In the genomic region with DNA sequence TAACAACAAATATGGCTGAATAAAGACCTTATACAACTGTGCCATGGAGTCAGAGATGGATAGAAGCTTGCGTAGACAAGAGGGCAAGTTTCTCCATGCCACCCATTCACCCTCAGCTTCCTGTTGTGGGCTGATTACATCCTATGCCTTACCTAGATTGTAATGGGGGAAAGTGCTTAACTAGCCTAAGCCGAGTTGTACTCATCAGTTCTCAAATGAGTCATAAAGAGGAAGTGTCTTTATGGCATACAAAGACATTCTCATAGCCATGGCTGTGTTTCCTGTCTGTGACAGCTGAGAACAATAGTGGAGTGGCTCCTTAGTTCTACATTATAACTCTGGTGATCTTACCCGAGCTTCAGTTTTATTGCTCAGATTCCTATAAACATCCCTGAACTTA, we compare ENCODE assay signal across 17 mouse cellular contexts.
A peak's percentile ranks its signal among the peaks of the same experiment; 100 is the strongest.
DNase-seq lines count a peak whose midpoint lies in the region; ATAC-seq lines count a peak whose summit lies in the region.
"Had no signal": no experiment of that assay in that cellular context is flagged by ENCODE, and none has a peak within 500 bp of the region (broad histone marks: within the 10 kb centered on the region; RNA-seq: fewer than 3 reads in every experiment).

No protein-coding gene starts in this region.

- 89% methylated on average over 3 of the region's 3 CpGs for WGBS in forebrain, embryonic 10.5 days

- H3K27me3 ChIP-seq in forebrain, embryonic 10.5 days (ENCODE audit: poor library complexity, severe bottlenecking), result no peaks in the 10 kb centered on the region
- H3K27me3 ChIP-seq: midbrain, embryonic 12.5 days; neural tube, embryonic 13.5 days had no signal

- DNase-seq in 416B (ENCODE audit: low read depth), result peak; percentile 90
- peak; percentile 40 for DNase-seq in CD4-positive helper T cell, adult 2 months (ENCODE audit: low read depth, low spot score)
- peak; percentile 24 for DNase-seq in c-Kit-positive CD71-negative TER-119-negative erythroid progenitor cells, embryonic 14.5 days (ENCODE audit: low read depth)
- no peak for DNase-seq in forebrain, embryonic 10.5 days (ENCODE audit: extremely low spot score, low spot score)
- no peak for DNase-seq in gastrocnemius, adult 18-20 months (ENCODE audit: low spot score)
- no peak for DNase-seq in urinary bladder, postnatal 10 days (ENCODE audit: low spot score)
- DNase-seq: adrenal gland, postnatal 25 days; cerebellum, adult 11-12 months; cerebellum, postnatal 14 days; gastrocnemius, postnatal 10 days; kidney, postnatal 4 days; lung, adult 18-20 months; thymus, postnatal 25 days had no signal

- H3K4me1 ChIP-seq in forebrain, embryonic 10.5 days, result no peaks in the 10 kb centered on the region
- H3K4me1 ChIP-seq: midbrain, embryonic 12.5 days; neural tube, embryonic 13.5 days had no signal

- no peaks in the 10 kb centered on the region for H3K36me3 ChIP-seq in forebrain, embryonic 10.5 days (replicated peaks)
- H3K36me3 ChIP-seq: midbrain, embryonic 12.5 days; neural tube, embryonic 13.5 days had no signal

- ATAC-seq in megakaryocyte progenitor cell, adult 5-6 weeks (replicated peaks; ENCODE audit: poor library complexity), result peak; percentile 78

- H3K4me3 ChIP-seq in forebrain, embryonic 10.5 days, result no peak overlapping the region
- H3K4me3 ChIP-seq: midbrain, embryonic 12.5 days; neural tube, embryonic 13.5 days had no signal

- H3K27ac ChIP-seq in forebrain, embryonic 10.5 days, result no peak overlapping the region
- H3K27ac ChIP-seq: macrophage; midbrain, embryonic 12.5 days; neural tube, embryonic 13.5 days had no signal

- no peaks in the 10 kb centered on the region for H3K9me3 ChIP-seq in forebrain, embryonic 10.5 days
- H3K9me3 ChIP-seq: midbrain, embryonic 12.5 days; neural tube, embryonic 13.5 days had no signal

Comparison
In these comparisons a context has a peak if more than half of its experiments do, and no peak if none do; other contexts are left out.
1. DNase-seq: peak in 416B (single experiment), CD4-positive helper T cell, adult 2 months (single experiment) and c-Kit-positive CD71-negative TER-119-negative erythroid progenitor cells, embryonic 14.5 days (single experiment); none in forebrain, embryonic 10.5 days (single experiment), gastrocnemius, adult 18-20 months (single experiment) and urinary bladder, postnatal 10 days (single experiment).